Mouse (Mus musculus) olfactory bulb, adult 2 months (tissue): Measurements from ENCODE around the gene Ncl.

ENCODE experiments used
- CTCF ChIP-seq: fragments of 200-500 bp; IDR thresholded peaks from 2 replicates; pipeline ENCODE4 v1.5.1; 2012; ENCODE audit warnings: low read depth, mild to moderate bottlenecking, low read length, moderate library complexity; ENCODE audit not compliant: insufficient read depth
- POLR2A ChIP-seq: fragments of 200-500 bp; IDR thresholded peaks from 2 replicates; pipeline ENCODE4 v1.6.1; 2012; ENCODE audit warnings: mild to moderate bottlenecking, low read depth, low read length, moderate library complexity; ENCODE audit not compliant: insufficient read depth

- TF ChIP-seq CTCF (no peak), POLR2A (no peak)
Measured at GRCm38 (mm10) chr1:86361852-86362615, 2.8 kb upstream of the Ncl start.
